Comparison of ENCODE assay signal across 8 mouse cellular contexts in genomic region chr6:100288016-100288729, GRCm38 (mm10). TPM values are rescaled to one million over a fixed set of nuclear protein-coding genes. Genes with fewer than 3 reads are reported as not detected.
DNase-seq lines count a peak whose midpoint lies in the region; ATAC-seq lines count a peak whose summit lies in the region.

No protein-coding gene starts in this region.

- H3K4me2 ChIP-seq in forebrain, embryonic 12.5 days, result peak overlapping the region; percentile 87
- H3K4me2 ChIP-seq in hindbrain, embryonic 15.5 days, result peak overlapping the region; percentile 84
- peak overlapping the region; percentile 100 for H3K4me2 ChIP-seq in liver, embryonic 15.5 days
- peak overlapping the region; percentile 99 for H3K4me2 ChIP-seq in neural tube, embryonic 15.5 days

- H3K27ac ChIP-seq in forebrain, embryonic 12.5 days, result peak overlapping the region; percentile 69; the same call in 1 of the 2 replicates
- H3K27ac ChIP-seq in hindbrain, embryonic 15.5 days (replicated peaks), result peak overlapping the region; percentile 80
- peak overlapping the region; percentile 76 for H3K27ac ChIP-seq in liver, embryonic 15.5 days (replicated peaks)
- H3K27ac ChIP-seq in neural tube, embryonic 15.5 days (replicated peaks), result peak overlapping the region; percentile 97

- H3K9ac ChIP-seq in forebrain, embryonic 12.5 days, result peak overlapping the region; percentile 69
- peak overlapping the region; percentile 76 for H3K9ac ChIP-seq in hindbrain, embryonic 15.5 days
- H3K9ac ChIP-seq in liver, embryonic 15.5 days, result peak overlapping the region; percentile 66
- H3K9ac ChIP-seq in neural tube, embryonic 15.5 days (replicated peaks), result peak overlapping the region; percentile 67

- H3K36me3 ChIP-seq in forebrain, embryonic 12.5 days (replicated peaks), result no peaks in the 10 kb centered on the region
- H3K36me3 ChIP-seq in hindbrain, embryonic 15.5 days, result no peaks in the 10 kb centered on the region
- no peaks in the 10 kb centered on the region for H3K36me3 ChIP-seq in liver, embryonic 15.5 days (replicated peaks)
- no peaks in the 10 kb centered on the region for H3K36me3 ChIP-seq in neural tube, embryonic 15.5 days

- no peak for ATAC-seq in forebrain, embryonic 12.5 days (ENCODE audit: low FRiP score)
- ATAC-seq in hindbrain, embryonic 15.5 days (ENCODE audit: low FRiP score, low read depth), result peak; percentile 27
- ATAC-seq in liver, embryonic 15.5 days (ENCODE audit: insufficient read depth), result peak; percentile 16; the same call in 1 of the 2 replicates
- ATAC-seq in neural tube, embryonic 15.5 days (ENCODE audit: low FRiP score), result no peak; the same call in 1 of the 2 replicates
- no peak for ATAC-seq in granulocyte monocyte progenitor cell, adult 5-6 weeks (replicated peaks; ENCODE audit: poor library complexity, severe bottlenecking)

- DNase-seq in urinary bladder, adult 18-20 months (ENCODE audit: low spot score in 2 of 2), result peak; percentile 3 to 43
- no peak for DNase-seq in urinary bladder, postnatal 10 days (ENCODE audit: low spot score)
- DNase-seq in c-Kit-positive CD71-positive TER-119-negative erythroid progenitor cells, embryonic 14.5 days (ENCODE audit: low read depth), result peak; percentile 44

- H3K9me3 ChIP-seq in forebrain, embryonic 12.5 days, result no peaks in the 10 kb centered on the region
- H3K9me3 ChIP-seq in hindbrain, embryonic 15.5 days, result no peaks in the 10 kb centered on the region
- no peaks in the 10 kb centered on the region for H3K9me3 ChIP-seq in liver, embryonic 15.5 days (replicated peaks)
- no peaks in the 10 kb centered on the region for H3K9me3 ChIP-seq in neural tube, embryonic 15.5 days (replicated peaks)

- peaks cover 27% of the 10 kb centered on the region for H3K27me3 ChIP-seq in forebrain, embryonic 12.5 days
- H3K27me3 ChIP-seq in hindbrain, embryonic 15.5 days, result peaks cover 19% of the 10 kb centered on the region
- peaks cover 14% of the 10 kb centered on the region for H3K27me3 ChIP-seq in liver, embryonic 15.5 days
- H3K27me3 ChIP-seq in neural tube, embryonic 15.5 days (replicated peaks), result peaks cover 14% of the 10 kb centered on the region

- peaks cover 25% of the 10 kb centered on the region for H3K4me1 ChIP-seq in forebrain, embryonic 12.5 days
- H3K4me1 ChIP-seq in hindbrain, embryonic 15.5 days (replicated peaks), result peaks cover 38% of the 10 kb centered on the region
- H3K4me1 ChIP-seq in liver, embryonic 15.5 days (replicated peaks), result peaks cover 38% of the 10 kb centered on the region
- H3K4me1 ChIP-seq in neural tube, embryonic 15.5 days, result peaks cover 27% of the 10 kb centered on the region

- peak overlapping the region; percentile 80 for H3K4me3 ChIP-seq in forebrain, embryonic 12.5 days (replicated peaks)
- H3K4me3 ChIP-seq in hindbrain, embryonic 15.5 days, result peak overlapping the region; percentile 63
- peak overlapping the region; percentile 83 for H3K4me3 ChIP-seq in liver, embryonic 15.5 days (replicated peaks)
- H3K4me3 ChIP-seq in neural tube, embryonic 15.5 days (replicated peaks), result peak overlapping the region; percentile 70

- WGBS in forebrain, embryonic 12.5 days, result 3% methylated on average over 23 of the region's 23 CpGs
- WGBS in hindbrain, embryonic 15.5 days, result 2% methylated on average over 23 of the region's 23 CpGs
- WGBS in liver, embryonic 15.5 days (ENCODE audit: insufficient replicate concordance), result under 1% methylated on average over 23 of the region's 23 CpGs
- 4% methylated on average over 23 of the region's 23 CpGs for WGBS in neural tube, embryonic 15.5 days

RNA-seq across cellular contexts. Expression of gene Rybp, which starts 0.9 kb away (rescaled TPM):
- 20.8 and 22.2 TPM in 2 replicates for polyA plus RNA-seq in forebrain, embryonic 12.5 days (2016; fragmentation: Nextera tagmentation; extraction: Ambion mirVana)
- polyA plus RNA-seq in hindbrain, embryonic 15.5 days (2015; fragmentation: Nextera tagmentation; extraction: Ambion mirVana), result 17.9 and 19.9 TPM in 2 replicates
- 5.1 and 5.4 TPM in 2 replicates for polyA plus RNA-seq in liver, embryonic 15.5 days (2015; fragmentation: Nextera tagmentation; extraction: Ambion mirVana)
- polyA plus RNA-seq in neural tube, embryonic 15.5 days (2015; fragmentation: Nextera tagmentation; extraction: Ambion mirVana), result 18.5 and 19.2 TPM in 2 replicates
- 19.6 and 27.4 TPM in 2 replicates for total RNA-seq in granulocyte monocyte progenitor cell, adult 5-6 weeks (2014; fragmentation: Nextera tagmentation)
- total RNA-seq in granulocyte monocyte progenitor cell, adult 5-6 weeks (2017), result 18.9 and 22.1 TPM in 2 replicates

Comparison
In these comparisons a context has a peak if more than half of its experiments do, and no peak if none do; other contexts are left out.
1. ATAC-seq: peak in hindbrain, embryonic 15.5 days (single experiment) and liver, embryonic 15.5 days (single experiment); none in forebrain, embryonic 12.5 days (single experiment), neural tube, embryonic 15.5 days (single experiment) and granulocyte monocyte progenitor cell, adult 5-6 weeks (single experiment).
2. Peak in every context shown above with its lines, with median percentiles within 50 percentile points of each other: H3K27ac ChIP-seq, H3K4me2 ChIP-seq, H3K4me3 ChIP-seq and H3K9ac ChIP-seq.